Mouse (Mus musculus): ENCODE data around the gene S1pr3. TPM values are rescaled to one million over a fixed set of nuclear protein-coding genes. Genes with fewer than 3 reads are reported as not detected.

S1pr3 gene
- polyA plus RNA-seq, 1 experiment from 2014 or later, result 47.2 TPM

DNA sequence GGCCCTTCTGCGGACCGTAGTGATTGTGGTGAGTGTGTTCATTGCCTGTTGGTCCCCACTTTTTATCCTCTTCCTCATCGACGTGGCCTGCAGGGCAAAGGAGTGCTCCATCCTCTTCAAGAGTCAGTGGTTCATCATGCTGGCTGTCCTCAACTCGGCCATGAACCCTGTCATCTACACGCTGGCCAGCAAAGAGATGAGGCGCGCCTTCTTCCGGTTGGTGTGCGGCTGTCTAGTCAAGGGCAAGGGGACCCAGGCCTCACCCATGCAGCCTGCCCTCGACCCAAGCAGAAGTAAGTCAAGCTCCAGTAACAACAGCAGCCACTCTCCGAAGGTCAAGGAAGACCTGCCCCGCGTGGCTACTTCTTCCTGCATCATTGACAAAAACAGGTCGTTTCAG is 11.1 kb downstream of the S1pr3 start:
- Histone ChIP-seq H3K9me3 (ENCODE audit: control insufficient read depth, low read length) (peaks cover 5% of the 10 kb centered on the region; the same call in 1 of the 2 replicates), H3K36me3 (ENCODE audit: control insufficient read depth, insufficient read depth, low read length) (no peaks in the 10 kb centered on the region), H3K4me2 (ENCODE audit: low read depth, low read length, severe bottlenecking) (no peak overlapping the region), H3K27me3 (ENCODE audit: control insufficient read depth, insufficient read depth, low read length) (no peaks in the 10 kb centered on the region), H3K4me3 (ENCODE audit: low read depth, low read length) (no peak overlapping the region), H3K4me1 (replicated peaks; ENCODE audit: control insufficient read depth, insufficient read depth, low read length) (peaks cover 6% of the 10 kb centered on the region; the same call in 1 of the 2 replicates), H3K9ac (ENCODE audit: low read length) (no peak overlapping the region), H3K27ac (ENCODE audit: low read depth, low read length) (no peak overlapping the region)
- 91% methylated on average over 15 of the region's 15 CpGs for WGBS
- ATAC-seq (replicated peaks; ENCODE audit: low FRiP score) (no peak), DNase-seq (ENCODE audit: low spot score) (no peak)

DNA sequence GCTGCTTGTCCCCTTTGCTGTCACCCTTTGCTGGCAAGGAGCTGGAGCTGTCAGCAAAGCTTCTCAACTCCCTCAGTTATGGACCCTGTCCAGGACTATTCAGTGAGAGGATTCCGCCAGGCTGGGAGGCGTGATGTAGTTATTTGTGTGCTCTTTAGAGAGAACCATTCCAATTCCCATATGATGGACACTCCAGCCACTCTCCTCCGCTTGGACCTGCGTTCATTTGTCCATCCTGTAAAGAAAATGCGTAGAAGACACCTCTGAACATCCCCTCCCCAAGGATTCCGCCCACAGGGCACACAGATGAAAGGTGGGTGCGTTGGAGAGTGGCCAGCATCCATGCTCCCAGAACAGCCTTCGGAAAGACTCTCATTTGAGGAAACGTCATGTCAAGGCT is 12.4 kb downstream of the S1pr3 start:
- DNase-seq (ENCODE audit: low spot score) (no peak), ATAC-seq (replicated peaks; ENCODE audit: low FRiP score) (no peak)
- no peak overlapping the region for H3K27ac ChIP-seq (ENCODE audit: low read depth, low read length)
- H3K27me3 ChIP-seq (ENCODE audit: control insufficient read depth, insufficient read depth, low read length), result no peaks in the 10 kb centered on the region
- WGBS, result 88% methylated on average over 9 of the region's 9 CpGs
- no peak overlapping the region for H3K9ac ChIP-seq (ENCODE audit: low read length)
- no peak overlapping the region for H3K4me2 ChIP-seq (ENCODE audit: low read depth, low read length, severe bottlenecking)
- H3K36me3 ChIP-seq (ENCODE audit: control insufficient read depth, insufficient read depth, low read length), result no peaks in the 10 kb centered on the region
- no peaks in the 10 kb centered on the region; the same call in 1 of the 2 replicates for H3K9me3 ChIP-seq (ENCODE audit: control insufficient read depth, low read length)
- no peak overlapping the region for H3K4me3 ChIP-seq (ENCODE audit: low read depth, low read length)
- peaks cover 6% of the 10 kb centered on the region; the same call in 1 of the 2 replicates for H3K4me1 ChIP-seq (replicated peaks; ENCODE audit: control insufficient read depth, insufficient read depth, low read length)

DNA sequence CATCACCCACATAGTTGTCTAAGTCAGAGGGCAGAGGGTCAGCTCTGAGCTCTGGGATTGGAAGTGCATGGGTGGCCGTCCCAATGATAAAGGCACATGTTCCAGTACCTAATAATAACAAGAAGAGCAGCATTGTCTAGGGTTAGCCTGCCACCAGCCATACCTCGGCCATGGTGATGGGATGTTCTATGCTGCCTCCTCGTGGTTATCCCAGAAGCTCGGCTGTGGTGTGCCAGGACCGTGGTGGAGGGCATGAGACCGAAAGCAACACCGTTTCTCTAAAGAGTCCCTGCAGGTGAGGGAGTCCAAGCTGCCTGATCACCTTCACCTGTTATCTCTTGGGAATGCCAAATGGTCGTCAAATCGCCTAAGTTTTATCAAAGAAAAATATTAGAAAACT is 15.2 kb downstream of the S1pr3 start:
- no peaks in the 10 kb centered on the region for H3K27me3 ChIP-seq (ENCODE audit: control insufficient read depth, insufficient read depth, low read length)
- H3K4me3 ChIP-seq (ENCODE audit: low read depth, low read length), result no peak overlapping the region
- DNase-seq (ENCODE audit: low spot score) (no peak), ATAC-seq (replicated peaks; ENCODE audit: low FRiP score) (no peak)
- no peaks in the 10 kb centered on the region for H3K36me3 ChIP-seq (ENCODE audit: control insufficient read depth, insufficient read depth, low read length)
- no peaks in the 10 kb centered on the region for H3K9me3 ChIP-seq (ENCODE audit: control insufficient read depth, low read length)
- WGBS, result 79% methylated on average over 9 of the region's 9 CpGs
- H3K4me2 ChIP-seq (ENCODE audit: low read depth, low read length, severe bottlenecking), result no peak overlapping the region
- no peaks in the 10 kb centered on the region for H3K4me1 ChIP-seq (replicated peaks; ENCODE audit: control insufficient read depth, insufficient read depth, low read length)
- H3K27ac ChIP-seq (ENCODE audit: low read depth, low read length), result no peak overlapping the region
- no peak overlapping the region for H3K9ac ChIP-seq (ENCODE audit: low read length)

DNA sequence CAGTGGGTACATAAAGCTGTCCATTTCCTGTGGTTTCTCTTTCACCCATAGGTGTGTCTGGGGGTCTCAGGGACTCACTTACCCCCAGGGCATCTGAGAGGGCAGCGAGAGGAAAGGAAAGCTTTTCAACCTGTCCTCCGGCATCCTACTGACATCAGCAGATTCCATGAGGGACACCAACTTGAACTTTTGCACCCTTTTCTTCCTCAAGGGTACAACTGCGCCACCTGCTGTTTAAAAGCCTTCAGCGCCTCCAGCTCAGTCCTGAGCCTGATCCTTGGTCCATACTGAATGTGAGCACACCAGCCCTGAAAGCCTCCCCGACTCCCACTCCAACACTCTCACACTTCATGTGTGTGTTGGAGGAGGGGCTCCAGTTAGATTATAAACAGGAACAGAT is 16.2 kb downstream of the S1pr3 start:
- Histone ChIP-seq H3K4me2 (ENCODE audit: low read depth, low read length, severe bottlenecking) (no peak overlapping the region), H3K27ac (ENCODE audit: low read depth, low read length) (no peak overlapping the region), H3K4me1 (replicated peaks; ENCODE audit: control insufficient read depth, insufficient read depth, low read length) (no peaks in the 10 kb centered on the region), H3K9ac (ENCODE audit: low read length) (no peak overlapping the region), H3K36me3 (ENCODE audit: control insufficient read depth, insufficient read depth, low read length) (no peaks in the 10 kb centered on the region), H3K27me3 (ENCODE audit: control insufficient read depth, insufficient read depth, low read length) (no peaks in the 10 kb centered on the region), H3K9me3 (ENCODE audit: control insufficient read depth, low read length) (no peaks in the 10 kb centered on the region), H3K4me3 (ENCODE audit: low read depth, low read length) (no peak overlapping the region)
- ATAC-seq (replicated peaks; ENCODE audit: low FRiP score), result no peak
- WGBS, result 22% methylated on average over 5 of the region's 5 CpGs
- peak; percentile 80 for DNase-seq (ENCODE audit: low spot score)

DNA sequence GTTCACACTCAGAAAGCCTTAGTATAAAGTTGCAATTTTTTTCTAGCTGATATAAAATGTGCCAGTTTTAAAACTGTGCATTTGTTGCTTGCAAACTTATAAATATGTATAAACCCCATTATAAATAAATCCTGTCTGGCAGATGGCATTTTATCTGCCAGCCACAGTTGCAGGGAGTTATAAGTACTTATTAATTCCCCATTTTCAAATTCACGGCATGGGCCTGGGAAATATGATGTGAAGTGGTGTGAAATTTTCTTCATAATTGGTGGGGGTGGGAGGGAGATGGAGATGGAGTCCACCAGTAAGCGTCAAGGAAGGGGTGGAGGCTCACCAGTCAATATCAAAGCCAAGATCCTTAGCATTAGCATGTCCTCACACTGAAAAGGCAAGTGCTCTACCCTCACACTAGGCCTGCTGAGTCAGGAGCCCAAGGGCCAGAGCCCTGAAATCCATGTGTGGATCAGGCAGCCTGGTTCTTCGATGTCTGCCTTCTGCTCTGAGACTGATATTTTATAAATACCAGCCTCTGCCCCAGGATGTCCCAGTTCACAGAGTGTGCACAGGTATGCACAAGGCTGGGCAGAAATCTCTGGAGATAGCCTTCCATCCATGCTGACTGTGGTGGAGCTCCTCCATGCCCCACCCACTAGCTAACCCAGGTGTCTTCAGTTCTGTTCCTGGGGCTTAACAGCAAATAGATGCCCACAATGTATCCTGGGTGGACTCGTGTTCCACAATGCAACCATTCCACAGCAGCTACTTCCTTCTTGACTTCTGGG is 17.4 kb downstream of the S1pr3 start:
- 88% methylated on average over 4 of the region's 4 CpGs for WGBS
- Histone ChIP-seq H3K27me3 (ENCODE audit: control insufficient read depth, insufficient read depth, low read length) (no peaks in the 10 kb centered on the region), H3K4me3 (ENCODE audit: low read depth, low read length) (no peak overlapping the region), H3K4me1 (replicated peaks; ENCODE audit: control insufficient read depth, insufficient read depth, low read length) (no peaks in the 10 kb centered on the region), H3K4me2 (ENCODE audit: low read depth, low read length, severe bottlenecking) (no peak overlapping the region), H3K9me3 (ENCODE audit: control insufficient read depth, low read length) (no peaks in the 10 kb centered on the region), H3K9ac (ENCODE audit: low read length) (no peak overlapping the region), H3K36me3 (ENCODE audit: control insufficient read depth, insufficient read depth, low read length) (no peaks in the 10 kb centered on the region), H3K27ac (ENCODE audit: low read depth, low read length) (no peak overlapping the region)
- no peak for DNase-seq (ENCODE audit: low spot score)
- ATAC-seq (replicated peaks; ENCODE audit: low FRiP score), result no peak

DNA sequence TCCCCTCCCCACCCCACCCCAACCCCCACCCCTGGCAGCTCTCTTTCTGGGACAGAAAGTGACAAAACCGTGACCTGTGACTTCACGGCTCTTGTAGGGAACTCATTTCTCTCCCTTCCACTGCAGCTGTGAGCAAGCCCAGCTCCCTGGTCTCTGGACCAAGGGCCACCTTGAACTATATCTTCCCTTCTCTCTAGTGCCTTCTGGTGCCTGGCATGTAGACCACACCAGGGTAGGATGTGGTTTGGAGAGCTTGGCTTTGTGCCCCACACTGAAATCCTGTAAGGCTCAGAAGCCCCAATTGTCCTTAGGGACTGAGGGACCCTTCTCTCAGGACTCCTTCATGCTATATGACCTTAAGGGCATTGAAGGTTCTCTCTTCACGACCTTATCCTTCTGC is 24.9 kb downstream of the S1pr3 start:
- Histone ChIP-seq H3K4me3 (ENCODE audit: low read depth, low read length) (no peak overlapping the region), H3K9ac (ENCODE audit: low read length) (no peak overlapping the region), H3K4me2 (ENCODE audit: low read depth, low read length, severe bottlenecking) (no peak overlapping the region), H3K36me3 (ENCODE audit: control insufficient read depth, insufficient read depth, low read length) (no peaks in the 10 kb centered on the region), H3K27me3 (ENCODE audit: control insufficient read depth, insufficient read depth, low read length) (no peaks in the 10 kb centered on the region), H3K4me1 (replicated peaks; ENCODE audit: control insufficient read depth, insufficient read depth, low read length) (no peaks in the 10 kb centered on the region; the same call in 1 of the 2 replicates), H3K27ac (ENCODE audit: low read depth, low read length) (no peak overlapping the region), H3K9me3 (ENCODE audit: control insufficient read depth, low read length) (no peaks in the 10 kb centered on the region)
- WGBS, result 68% methylated on average over 3 of the region's 3 CpGs
- DNase-seq (ENCODE audit: low spot score), result no peak
- ATAC-seq (replicated peaks; ENCODE audit: low FRiP score), result no peak

DNA sequence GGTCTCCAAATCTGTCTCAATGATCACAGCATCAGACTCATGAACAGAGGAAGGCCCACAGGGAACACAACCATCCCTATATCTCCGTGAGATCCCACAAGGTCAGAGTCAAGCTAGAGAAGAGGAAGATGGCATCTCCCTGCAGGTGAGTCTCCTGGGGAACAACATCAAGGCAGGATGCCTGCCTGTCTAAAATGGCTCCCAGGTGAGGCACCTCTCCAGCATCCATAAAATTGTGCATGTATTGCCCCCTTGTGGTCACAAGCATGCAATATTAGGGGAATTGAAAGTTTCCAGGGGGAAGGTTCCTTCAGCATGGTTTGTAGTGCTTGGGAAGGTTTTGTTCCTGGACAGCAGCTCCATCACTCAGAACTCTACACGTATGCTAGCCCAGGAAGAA is 26.0 kb downstream of the S1pr3 start:
- 69% methylated on average over 2 of the region's 2 CpGs for WGBS
- H3K4me3 ChIP-seq (ENCODE audit: low read depth, low read length), result no peak overlapping the region
- H3K4me1 ChIP-seq (replicated peaks; ENCODE audit: control insufficient read depth, insufficient read depth, low read length), result no peaks in the 10 kb centered on the region; the same call in 1 of the 2 replicates
- no peaks in the 10 kb centered on the region for H3K9me3 ChIP-seq (ENCODE audit: control insufficient read depth, low read length)
- H3K36me3 ChIP-seq (ENCODE audit: control insufficient read depth, insufficient read depth, low read length), result no peaks in the 10 kb centered on the region
- H3K9ac ChIP-seq (ENCODE audit: low read length), result no peak overlapping the region
- no peak overlapping the region for H3K4me2 ChIP-seq (ENCODE audit: low read depth, low read length, severe bottlenecking)
- H3K27ac ChIP-seq (ENCODE audit: low read depth, low read length), result no peak overlapping the region
- ATAC-seq (replicated peaks; ENCODE audit: low FRiP score) (no peak), DNase-seq (ENCODE audit: low spot score) (no peak)
- no peaks in the 10 kb centered on the region for H3K27me3 ChIP-seq (ENCODE audit: control insufficient read depth, insufficient read depth, low read length)

DNA sequence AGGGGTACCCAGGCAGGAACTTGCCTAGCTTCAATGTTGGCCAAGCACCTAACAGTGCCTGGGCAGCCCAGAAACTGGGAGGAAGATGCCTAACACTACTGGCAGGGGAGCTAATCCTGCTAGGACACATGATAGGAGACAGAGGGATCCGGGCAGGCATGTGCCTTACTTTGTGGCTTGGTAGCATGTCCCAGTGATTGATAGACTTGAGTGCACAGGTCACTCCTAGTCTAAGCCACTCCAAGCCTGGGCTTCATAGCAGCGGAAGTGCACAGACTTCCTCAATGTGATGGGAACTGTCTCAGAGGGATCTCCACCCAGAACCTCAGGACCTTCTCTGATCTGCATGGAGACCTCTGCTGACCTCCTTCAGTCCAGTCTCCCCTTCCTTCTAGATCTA is 26.7 kb downstream of the S1pr3 start:
- 94% methylated on average over 2 of the region's 2 CpGs for WGBS
- no peaks in the 10 kb centered on the region; the same call in 1 of the 2 replicates for H3K4me1 ChIP-seq (replicated peaks; ENCODE audit: control insufficient read depth, insufficient read depth, low read length)
- H3K4me2 ChIP-seq (ENCODE audit: low read depth, low read length, severe bottlenecking), result no peak overlapping the region
- DNase-seq (ENCODE audit: low spot score), result no peak
- H3K27ac ChIP-seq (ENCODE audit: low read depth, low read length), result no peak overlapping the region
- H3K4me3 ChIP-seq (ENCODE audit: low read depth, low read length), result no peak overlapping the region
- no peaks in the 10 kb centered on the region for H3K9me3 ChIP-seq (ENCODE audit: control insufficient read depth, low read length)
- H3K36me3 ChIP-seq (ENCODE audit: control insufficient read depth, insufficient read depth, low read length), result no peaks in the 10 kb centered on the region
- no peak overlapping the region for H3K9ac ChIP-seq (ENCODE audit: low read length)
- ATAC-seq (replicated peaks; ENCODE audit: low FRiP score), result no peak
- no peaks in the 10 kb centered on the region for H3K27me3 ChIP-seq (ENCODE audit: control insufficient read depth, insufficient read depth, low read length)

Data from forebrain, embryonic 11.5 days (tissue).